Mouse (Mus musculus) gastrocnemius, postnatal 36 days (tissue): ENCODE results near the gene Pomt2. TPM values are rescaled to one million over a fixed set of nuclear protein-coding genes. Genes with fewer than 3 reads are reported as not detected.

Source experiments
- DNase-seq, 2 experiments: peaks; one replicate each; pipeline ENCODE4 v3.0.0; 2022
- intact Hi-C: fragments of 180-260 bp; cut with DNase I; formaldehyde crosslinking; loops from one replicate; pipeline ENCODE4 v1.15.1; 2025
- total RNA-seq, 2 experiments: library from RNA; stranded (reverse); gene quantifications; 2 replicates each; pipeline ENCODE4 v1.2.3; 2021

Pomt2 gene
- total RNA-seq, 2 experiments from 2014 or later, result 4.4 to 5.0 TPM

DNA sequence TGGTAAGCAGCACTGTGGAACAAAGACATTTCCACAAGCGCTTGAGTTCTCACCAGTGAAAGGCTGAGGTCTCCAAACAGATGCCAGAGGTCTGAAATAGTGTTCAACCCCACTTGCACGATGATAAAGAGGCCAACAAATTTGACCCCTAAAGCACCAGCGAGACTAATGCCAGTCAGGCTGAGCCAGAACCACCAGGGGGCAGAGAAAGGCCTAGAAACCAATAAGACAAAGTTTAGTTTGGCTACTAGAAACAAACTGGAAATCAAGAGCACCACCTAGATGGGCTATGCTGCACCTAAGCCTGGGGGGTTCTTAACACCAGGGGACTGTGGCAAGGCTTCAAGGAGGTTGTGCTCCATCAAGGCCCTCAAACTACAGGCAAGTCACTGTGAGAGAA, 16.1 kb downstream of the Pomt2 start:
- DNase-seq, result no peak
- intact Hi-C loops, result loop anchor here (10.0 kb wide), 1 partner anchor 203 kb away; no protein-coding TSS in a partner anchor

DNA sequence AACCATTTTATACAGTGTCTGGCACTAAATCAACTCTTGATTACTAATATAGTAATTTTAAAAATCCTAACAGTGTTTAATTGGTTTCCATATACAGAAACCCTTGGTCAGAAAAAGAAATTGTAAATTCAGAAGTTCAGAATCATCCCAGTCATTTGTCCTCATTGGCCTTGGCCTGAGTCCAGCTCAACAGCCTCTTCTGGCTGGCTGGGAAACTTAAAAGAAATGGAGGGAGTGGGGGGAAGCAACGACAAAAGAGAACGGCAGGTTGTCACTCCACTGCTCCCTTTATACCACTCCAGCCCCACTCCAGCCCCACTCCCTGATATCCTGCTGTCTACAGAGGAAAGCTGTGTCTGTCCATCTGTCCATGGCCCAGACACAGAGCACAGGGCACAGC, 16.6 kb downstream of the Pomt2 start:
- DNase-seq, result no peak
- intact Hi-C loops, result loop anchor here (10.0 kb wide), 1 partner anchor 204 kb away; no protein-coding TSS in a partner anchor

GRCm38 (mm10) chr12:87130224-87130623, 17.5 kb downstream of the Pomt2 start:
- intact Hi-C loops, result loop anchor here (10.0 kb wide), 1 partner anchor 205 kb away; no protein-coding TSS in a partner anchor
- no peak for DNase-seq

DNA sequence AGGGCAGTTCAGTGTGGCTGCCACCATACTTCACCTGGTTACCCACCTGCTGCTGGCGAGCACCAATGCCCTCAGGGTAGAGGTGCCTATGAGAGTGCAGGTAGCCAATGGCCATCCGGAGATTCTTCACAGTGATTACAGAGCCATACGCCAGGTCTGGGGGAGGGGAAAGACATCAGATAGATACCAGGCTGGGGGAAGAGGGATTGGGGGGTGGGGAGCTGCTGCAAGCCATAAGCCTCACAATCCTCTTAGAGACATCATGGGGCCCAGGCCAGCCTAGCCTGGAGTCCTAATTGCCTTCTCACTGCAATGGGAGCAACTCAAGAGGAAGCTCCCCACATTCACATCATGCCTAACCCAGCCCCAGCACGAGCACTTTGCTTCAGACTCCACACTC, 20.5 kb downstream of the Pomt2 start:
- no peak for DNase-seq
- intact Hi-C loops, result no loop called here

DNA sequence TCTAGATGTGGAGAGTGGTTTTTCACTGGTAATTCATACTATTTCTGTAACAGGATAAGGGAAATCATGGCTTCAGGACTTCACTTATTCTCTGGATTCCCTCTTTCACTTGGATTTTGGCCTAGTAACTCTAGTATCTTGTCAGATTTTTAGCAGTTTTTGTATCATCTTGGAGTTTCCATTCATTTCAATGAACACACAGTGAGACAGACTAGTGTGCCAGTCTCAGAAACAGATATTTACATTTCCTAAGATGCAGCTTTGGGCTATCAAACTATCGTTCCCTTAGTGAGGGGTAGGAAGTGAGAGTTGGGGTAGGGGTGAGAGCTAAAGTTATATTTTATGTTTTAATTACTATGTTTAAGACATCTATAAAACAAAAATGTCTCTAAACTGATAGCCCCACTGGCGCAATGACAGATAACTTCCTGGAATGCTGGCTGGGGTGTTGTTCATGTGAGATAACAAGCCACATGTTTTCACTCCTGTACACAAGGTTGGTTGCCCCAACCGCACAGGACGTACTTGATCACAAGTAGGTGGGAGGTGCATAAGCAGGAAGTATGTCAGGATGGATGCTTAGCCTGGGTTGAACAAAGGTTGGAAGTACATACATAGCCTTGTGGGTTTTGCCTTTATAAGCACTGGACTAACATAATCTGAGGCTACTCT, 25.7 kb downstream of the Pomt2 start:
- intact Hi-C loops, result no loop called here
- no peak for DNase-seq

- intact Hi-C loops, result no loop called here
- no peak for DNase-seq
These were observed 40.3 kb downstream of the Pomt2 start for GRCm38 (mm10) chr12:87107357-87107977.

- no peak for DNase-seq
- intact Hi-C loops, result no loop called here
These were observed 43.0 kb downstream of the Pomt2 start for GRCm38 (mm10) chr12:87104796-87105195.

GRCm38 (mm10) chr12:87103471-87103870, 44.3 kb downstream of the Pomt2 start:
- intact Hi-C loops, result no loop called here
- DNase-seq, result no peak

- no peak for DNase-seq
- intact Hi-C loops, result no loop called here
These were observed 45.6 kb downstream of the Pomt2 start, which contains the start of gene Ngb for GRCm38 (mm10) chr12:87102165-87102631. Ngb (minus strand) TSS chr12:87102539.

- intact Hi-C loops, result no loop called here
- DNase-seq, result no peak
These were observed 47.4 kb downstream of the Pomt2 start for GRCm38 (mm10) chr12:87100331-87100730.

- DNase-seq, result no peak
These were observed 54.1 kb downstream of the Pomt2 start for GRCm38 (mm10) chr12:87093671-87094070.

GRCm38 (mm10) chr12:87093249-87093648, 54.5 kb downstream of the Pomt2 start:
- intact Hi-C loops, result no loop called here
- DNase-seq, result no peak

More at GRCm38 (mm10) chr12:87093671-87094070, 54.1 kb downstream of the Pomt2 start:
- intact Hi-C loops, result no loop called here

DNA sequence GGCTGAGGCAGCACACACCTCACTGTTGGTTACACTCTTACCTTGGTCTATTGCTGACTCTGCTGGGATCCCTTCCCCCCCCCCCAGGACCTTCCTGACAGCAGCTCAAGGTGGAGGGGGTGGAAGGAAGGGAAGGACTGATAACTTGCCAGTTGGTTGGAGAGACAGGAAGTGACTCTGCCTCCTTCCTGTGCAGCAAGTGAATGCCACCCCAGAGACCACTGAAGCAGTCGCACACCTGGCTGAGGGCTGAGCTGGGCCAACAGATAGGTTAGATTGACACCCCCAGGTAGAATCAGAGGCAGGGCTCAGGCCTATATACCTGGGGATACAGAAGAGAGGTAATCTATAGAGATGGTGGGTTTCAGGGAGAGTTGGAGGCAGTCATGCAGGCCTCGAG, 55.9 kb downstream of the Pomt2 start:
- intact Hi-C loops, result no loop called here
- no peak for DNase-seq

GRCm38 (mm10) chr12:87089701-87090100, 58.1 kb downstream of the Pomt2 start:
- DNase-seq, result no peak
- intact Hi-C loops, result no loop called here

DNA sequence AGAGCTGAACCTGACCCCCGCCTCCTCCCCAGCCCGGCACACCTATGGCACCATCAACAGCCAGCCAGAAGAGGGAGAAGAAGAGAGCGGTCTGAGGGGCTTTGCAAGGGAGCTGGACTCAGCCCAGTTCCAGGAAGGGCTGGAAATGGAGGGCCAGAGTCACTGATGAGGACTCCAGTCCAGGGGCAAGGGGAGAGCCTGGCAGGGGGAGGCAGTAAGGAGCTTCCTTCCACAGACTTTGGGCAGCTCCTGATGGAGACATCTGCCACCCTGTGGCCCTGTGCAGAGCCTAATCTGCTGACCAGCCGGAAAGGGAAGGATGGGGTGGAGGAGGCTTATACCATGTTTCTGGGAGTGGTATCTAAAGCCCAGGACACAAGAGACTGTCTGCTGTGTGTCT, 58.5 kb downstream of the Pomt2 start:
- intact Hi-C loops, result no loop called here
- no peak for DNase-seq

DNA sequence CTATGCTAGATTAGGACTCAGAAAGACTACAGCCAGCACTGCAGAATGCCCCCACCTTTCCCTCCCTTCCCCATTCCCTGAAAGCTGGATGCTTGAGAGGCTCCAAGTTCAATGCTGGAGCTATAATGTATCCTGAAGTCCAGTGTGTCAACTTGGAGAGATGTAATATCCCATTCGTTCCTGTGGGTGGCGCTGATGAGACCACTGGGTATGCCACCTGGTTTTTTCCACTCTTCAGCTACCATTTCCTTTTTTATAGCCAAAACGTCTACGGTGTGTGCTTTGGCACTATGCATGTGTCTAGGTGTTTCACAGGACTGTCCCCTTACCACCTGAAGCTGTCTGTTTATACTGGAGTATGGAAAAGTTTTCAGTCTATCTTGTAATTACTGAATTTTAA, 59.4 kb downstream of the Pomt2 start:
- no peak for DNase-seq
- intact Hi-C loops, result no loop called here

GRCm38 (mm10) chr12:87087236-87087635, 60.5 kb downstream of the Pomt2 start:
- intact Hi-C loops, result no loop called here
- no peak for DNase-seq

DNA sequence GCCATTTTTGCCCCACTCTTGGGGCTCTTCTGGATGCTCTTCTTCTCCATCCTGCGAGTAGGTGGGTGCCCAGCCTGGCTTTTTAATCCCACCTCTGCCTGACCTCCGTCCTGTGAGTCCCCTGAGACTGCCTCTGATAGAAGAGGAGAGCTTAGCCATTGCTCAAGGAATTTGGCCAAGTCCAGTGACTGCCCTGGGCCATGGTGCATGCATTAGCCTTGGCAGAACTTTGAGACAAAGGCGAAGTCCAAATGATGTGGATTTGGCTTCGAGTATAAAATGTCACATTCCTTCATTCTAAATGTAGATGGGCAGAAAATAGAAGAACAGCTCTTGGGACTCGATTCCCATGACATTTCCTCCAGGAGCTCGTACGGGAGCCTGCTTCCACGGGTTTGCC, 65.0 kb downstream of the Pomt2 start:
- no peak for DNase-seq
- intact Hi-C loops, result no loop called here

- DNase-seq, result no peak
- intact Hi-C loops, result no loop called here
These were observed 71.2 kb downstream of the Pomt2 start for GRCm38 (mm10) chr12:87076610-87077009.

DNA sequence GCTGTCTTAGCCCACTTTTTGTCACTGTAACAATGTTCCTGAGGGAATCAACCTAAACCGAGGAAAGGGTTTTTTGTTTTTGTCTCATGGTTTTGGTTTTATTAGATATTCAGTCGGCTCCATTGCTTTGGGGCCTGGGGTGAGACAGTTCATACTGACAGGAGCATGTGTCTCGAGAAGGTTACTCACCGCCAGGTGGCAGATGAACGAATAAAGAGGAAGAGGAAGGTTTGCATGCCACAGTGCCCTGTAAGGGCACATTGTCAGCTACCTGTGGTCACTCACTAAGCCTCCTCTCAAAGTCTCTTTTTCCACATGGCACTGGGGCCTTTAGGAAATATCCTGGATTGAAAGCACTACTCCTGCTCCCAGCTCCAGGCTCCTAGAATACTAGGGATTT, 77.2 kb downstream of the Pomt2 start:
- intact Hi-C loops, result no loop called here
- no peak for DNase-seq

- intact Hi-C loops, result no loop called here
- no peak for DNase-seq
These were observed 81.3 kb downstream of the Pomt2 start for GRCm38 (mm10) chr12:87066429-87066828.

- DNase-seq, result no peak
- intact Hi-C loops, result no loop called here
These were observed 82.3 kb downstream of the Pomt2 start for GRCm38 (mm10) chr12:87065446-87065845.
